Mouse (Mus musculus): Measurements from ENCODE around the gene Asna1. TPM values are rescaled to one million over a fixed set of nuclear protein-coding genes. Genes with fewer than 3 reads are reported as not detected.

Asna1 gene
- total RNA-seq, 1 experiment = 237 TPM

GRCm38 (mm10) chr8:84981644-84982498 is 43.2 kb downstream of the Asna1 start:
- no peaks in the 10 kb centered on the region for H3K9me3 ChIP-seq (ENCODE audit: control insufficient read depth, insufficient read depth, low read depth, low read length)
- H3K4me3 ChIP-seq (ENCODE audit: insufficient read depth in 1 of 2, low read depth in 1 of 2, low read length in 2 of 2, poor library complexity in 1 of 2, severe bottlenecking in 1 of 2) = no peak overlapping the region
- peaks cover 11 to 25% of the 10 kb centered on the region in 2 experiments for H3K4me1 ChIP-seq (ENCODE audit: control insufficient read depth in 2 of 2, insufficient read depth in 2 of 2, low read length in 2 of 2, poor library complexity in 1 of 2)
- H3K36me3 ChIP-seq (ENCODE audit: control insufficient read depth, insufficient read depth, low read length, poor library complexity, severe bottlenecking) = no peaks in the 10 kb centered on the region
- no peak for DNase-seq (ENCODE audit: low read depth, low spot score)
- TF ChIP-seq MAFK (IDR thresholded peaks at IDR 0.05; ENCODE audit: insufficient read depth, low read depth, low read length) (no peak), CHD2 (IDR thresholded peaks at IDR 0.05; ENCODE audit: low read depth, low read length) (no peak), ZNF384 (IDR thresholded peaks at IDR 0.05; ENCODE audit: low read depth, low read length) (no peak), ZC3H11A (IDR thresholded peaks at IDR 0.05; ENCODE audit: borderline replicate concordance, low read depth, low read length) (no peak), HCFC1 (IDR thresholded peaks at IDR 0.05; ENCODE audit: borderline replicate concordance, insufficient read depth, low read length) (no peak)
- no peak overlapping the region; the same call in 1 of the 2 replicates for H3K9ac ChIP-seq (ENCODE audit: insufficient read depth, low read depth, low read length, poor library complexity, severe bottlenecking)
- no peak overlapping the region for H3K27ac ChIP-seq (ENCODE audit: insufficient read depth, low read depth, low read length, poor library complexity, severe bottlenecking)
- in situ Hi-C loops (cut with MboI; ENCODE audit: low sequenced_read_pairs in 2 of 2, unreplicated experiment in 2 of 2) = no loop called here

- H3K9me3 ChIP-seq (ENCODE audit: control insufficient read depth, insufficient read depth, low read depth, low read length) = no peaks in the 10 kb centered on the region
- no peaks in the 10 kb centered on the region for H3K36me3 ChIP-seq (ENCODE audit: control insufficient read depth, insufficient read depth, low read length, poor library complexity, severe bottlenecking)
- H3K4me1 ChIP-seq (ENCODE audit: control insufficient read depth in 2 of 2, insufficient read depth in 2 of 2, low read length in 2 of 2, poor library complexity in 1 of 2) = peaks cover 6 to 25% of the 10 kb centered on the region in 2 experiments; a peak in 3 of 4 replicates
- peak overlapping the region; percentile 44 for H3K27ac ChIP-seq (ENCODE audit: insufficient read depth, low read depth, low read length, poor library complexity, severe bottlenecking)
- H3K4me3 ChIP-seq (ENCODE audit: insufficient read depth in 1 of 2, low read depth in 1 of 2, low read length in 2 of 2, poor library complexity in 1 of 2, severe bottlenecking in 1 of 2) = peak overlapping the region; percentile 64 to 77
- in situ Hi-C loops (cut with MboI; ENCODE audit: low sequenced_read_pairs in 2 of 2, unreplicated experiment in 2 of 2) = no loop called here
- DNase-seq (ENCODE audit: low read depth, low spot score) = no peak
- TF ChIP-seq HCFC1 (IDR thresholded peaks at IDR 0.05; ENCODE audit: borderline replicate concordance, insufficient read depth, low read length) = no peak
- TF ChIP-seq CHD2 (IDR thresholded peaks at IDR 0.05; ENCODE audit: low read depth, low read length) = no peak
- TF ChIP-seq ZNF384 (IDR thresholded peaks at IDR 0.05; ENCODE audit: low read depth, low read length) = no peak
- TF ChIP-seq MAFK (IDR thresholded peaks at IDR 0.05; ENCODE audit: insufficient read depth, low read depth, low read length) = no peak
- H3K9ac ChIP-seq (ENCODE audit: insufficient read depth, low read depth, low read length, poor library complexity, severe bottlenecking) = peak overlapping the region; percentile 36
Measured at GRCm38 (mm10) chr8:84980622-84981358, 44.3 kb downstream of the Asna1 start.

- Histone ChIP-seq H3K9ac (ENCODE audit: insufficient read depth, low read depth, low read length, poor library complexity, severe bottlenecking) (peak overlapping the region; percentile 57), H3K4me3 (ENCODE audit: insufficient read depth in 1 of 2, low read depth in 1 of 2, low read length in 2 of 2, poor library complexity in 1 of 2, severe bottlenecking in 1 of 2) (peak overlapping the region; percentile 64 to 77), H3K4me1 (ENCODE audit: control insufficient read depth in 2 of 2, insufficient read depth in 2 of 2, low read length in 2 of 2, poor library complexity in 1 of 2) (peaks cover 11 to 25% of the 10 kb centered on the region in 2 experiments; a peak in 3 of 4 replicates), H3K27ac (ENCODE audit: insufficient read depth, low read depth, low read length, poor library complexity, severe bottlenecking) (peak overlapping the region; percentile 70), H3K36me3 (ENCODE audit: control insufficient read depth, insufficient read depth, low read length, poor library complexity, severe bottlenecking) (no peaks in the 10 kb centered on the region), H3K9me3 (ENCODE audit: control insufficient read depth, insufficient read depth, low read depth, low read length) (no peaks in the 10 kb centered on the region)
- TF ChIP-seq HCFC1 (IDR thresholded peaks at IDR 0.05; ENCODE audit: borderline replicate concordance, insufficient read depth, low read length) (0 out of 2 replicates have a peak, but pooled peaks have one; percentile 46), MAFK (IDR thresholded peaks at IDR 0.05; ENCODE audit: insufficient read depth, low read depth, low read length) (no peak)
- no peak for DNase-seq (ENCODE audit: low read depth, low spot score)
- in situ Hi-C loops (cut with MboI; ENCODE audit: low sequenced_read_pairs in 2 of 2, unreplicated experiment in 2 of 2) = no loop called here
Measured at GRCm38 (mm10) chr8:84979599-84980421, 45.3 kb downstream of the Asna1 start.

- in situ Hi-C loops (cut with MboI; ENCODE audit: low sequenced_read_pairs in 2 of 2, unreplicated experiment in 2 of 2) = no loop called here
- TF ChIP-seq MAFK (IDR thresholded peaks at IDR 0.05; ENCODE audit: insufficient read depth, low read depth, low read length) (no peak), ZC3H11A (IDR thresholded peaks at IDR 0.05; ENCODE audit: borderline replicate concordance, low read depth, low read length) (no peak), ZNF384 (IDR thresholded peaks at IDR 0.05; ENCODE audit: low read depth, low read length) (no peak), HCFC1 (IDR thresholded peaks at IDR 0.05; ENCODE audit: borderline replicate concordance, insufficient read depth, low read length) (no peak), CHD2 (IDR thresholded peaks at IDR 0.05; ENCODE audit: low read depth, low read length) (no peak)
- DNase-seq (ENCODE audit: low read depth, low spot score) = no peak
- H3K4me1 ChIP-seq (ENCODE audit: control insufficient read depth in 2 of 2, insufficient read depth in 2 of 2, low read length in 2 of 2, poor library complexity in 1 of 2) = peaks cover 7 to 16% of the 10 kb centered on the region in 2 experiments; a peak in 3 of 4 replicates
- H3K36me3 ChIP-seq (ENCODE audit: control insufficient read depth, insufficient read depth, low read length, poor library complexity, severe bottlenecking) = peaks cover 3% of the 10 kb centered on the region
- H3K4me3 ChIP-seq (ENCODE audit: insufficient read depth in 1 of 2, low read depth in 1 of 2, low read length in 2 of 2, poor library complexity in 1 of 2, severe bottlenecking in 1 of 2) = peak within 1 kb of the TSS; percentile 59 to 83
- no peaks in the 10 kb centered on the region for H3K9me3 ChIP-seq (ENCODE audit: control insufficient read depth, insufficient read depth, low read depth, low read length)
- H3K27ac ChIP-seq (ENCODE audit: insufficient read depth, low read depth, low read length, poor library complexity, severe bottlenecking) = peak within 1 kb of the TSS; percentile 70
- peak within 1 kb of the TSS; percentile 86 for H3K9ac ChIP-seq (ENCODE audit: insufficient read depth, low read depth, low read length, poor library complexity, severe bottlenecking)
Measured at GRCm38 (mm10) chr8:84978248-84978940, 46.7 kb downstream of the Asna1 start, which contains the start of gene Junb. Gene Junb (minus strand): TSS chr8:84978718.
